Mouse (Mus musculus) ES-Bruce4 (cell line): ENCODE measurements around the gene Fscb. TPM values are rescaled to one million over a fixed set of nuclear protein-coding genes. Genes with fewer than 3 reads are reported as not detected.

Experiments
- H3K27ac ChIP-seq: 2 replicates; pipeline ENCODE4 v1.5.1; 2012; ENCODE audit warnings: low read length, inconsistent platforms; ENCODE audit not compliant: insufficient read depth
- H3K27me3 ChIP-seq: 2 replicates; pipeline ENCODE4 v1.6.1; 2012; ENCODE audit warnings: mild to moderate bottlenecking, low read length, inconsistent platforms; ENCODE audit not compliant: control insufficient read depth, poor library complexity, insufficient read depth, severe bottlenecking
- H3K36me3 ChIP-seq: 2 replicates; pipeline ENCODE4 v1.6.1; 2012; ENCODE audit warnings: inconsistent platforms, mild to moderate bottlenecking, low read length, moderate library complexity; ENCODE audit not compliant: control insufficient read depth, poor library complexity, insufficient read depth, severe bottlenecking
- H3K4me1 ChIP-seq: one replicate; pipeline ENCODE4 v1.8.1; 2011; ENCODE audit warnings: low read length; ENCODE audit not compliant: control insufficient read depth, insufficient read depth
- H3K4me3 ChIP-seq: 2 replicates; pipeline ENCODE4 v1.5.1; 2011; ENCODE audit warnings: low read depth, mild to moderate bottlenecking, low read length
- H3K9ac ChIP-seq: 2 replicates; pipeline ENCODE4 v1.6.1; 2012; ENCODE audit warnings: low read depth, mild to moderate bottlenecking, inconsistent platforms; ENCODE audit not compliant: poor library complexity, severe bottlenecking
- H3K9me3 ChIP-seq: replicated peaks from 2 replicates; pipeline ENCODE4 v1.6.1; 2012; ENCODE audit warnings: mild to moderate bottlenecking, low read length, inconsistent platforms; ENCODE audit not compliant: control insufficient read depth, poor library complexity, insufficient read depth, severe bottlenecking
- CTCF ChIP-seq: IDR thresholded peaks from one replicate; pipeline ENCODE4 v1.8.1; 2011; ENCODE audit warnings: low read depth, low read length
- EP300 ChIP-seq: IDR thresholded peaks from 2 replicates; pipeline ENCODE4 v1.6.1; 2011; ENCODE audit warnings: low read depth, low read length; ENCODE audit not compliant: insufficient read depth
- POLR2A ChIP-seq: IDR thresholded peaks from one replicate; pipeline ENCODE4 v1.8.1; 2011; ENCODE audit warnings: low read length; ENCODE audit not compliant: insufficient read depth
- polyA plus RNA-seq: library from polyadenylated mRNA; stranded (reverse); fragments of >200 nt; gene quantifications from 2 replicates; pipeline ENCODE4 v1.2.4, GENCODE M21; 2011; ENCODE audit warnings: low read depth; ENCODE audit not compliant: missing spikeins, insufficient read depth, insufficient read length

Fscb gene
- polyA plus RNA-seq = not detected in 2 replicates

DNA sequence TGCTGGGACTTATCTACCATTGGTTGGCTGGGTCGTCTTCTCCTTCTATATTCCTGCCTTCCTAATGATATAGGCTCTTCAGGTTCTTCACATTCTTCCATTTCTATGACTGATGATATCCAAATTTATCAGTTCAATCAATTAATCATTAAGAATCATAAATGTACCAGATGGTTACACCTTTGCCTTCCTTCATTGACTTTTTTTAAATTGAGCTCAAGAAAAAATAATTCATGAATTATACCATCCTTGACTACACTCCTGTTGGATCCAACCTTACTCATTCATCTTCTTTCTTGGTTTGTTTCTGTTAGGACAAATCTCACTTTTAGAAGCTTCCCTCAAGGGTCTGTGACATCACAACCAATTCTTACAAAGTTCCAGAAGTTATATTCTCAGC lies at the start of gene Fscb:
Gene Fscb (minus strand): TSS at position 101 of the 400 bp plus-strand sequence.
- TF ChIP-seq POLR2A (no peak), CTCF (no peak), EP300 (no peak)

DNA sequence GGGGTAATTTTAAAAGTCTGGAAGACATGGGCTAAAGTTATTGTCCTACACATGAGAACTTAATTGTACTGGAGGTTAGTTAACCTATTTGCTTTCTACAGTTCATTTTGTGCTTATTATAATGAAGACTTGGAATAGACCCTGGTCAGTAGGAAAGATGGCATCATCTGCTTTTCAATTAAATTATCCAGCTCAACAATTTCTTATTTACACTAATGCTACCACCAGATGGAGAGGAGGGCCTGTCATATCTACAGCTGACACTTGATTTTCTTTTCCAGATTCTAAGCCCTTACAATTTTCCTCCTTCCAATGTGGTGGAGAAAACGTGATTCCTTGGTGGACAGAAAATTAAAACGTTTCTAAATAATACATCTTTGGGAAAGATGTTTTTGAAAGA lies 42.3 kb upstream of the Fscb start:
- Histone ChIP-seq H3K27me3 (no peaks in the 10 kb centered on the region), H3K9me3 (no peaks in the 10 kb centered on the region), H3K4me3 (no peak overlapping the region), H3K36me3 (no peaks in the 10 kb centered on the region), H3K9ac (no peak overlapping the region), H3K27ac (no peak overlapping the region), H3K4me1 (no peaks in the 10 kb centered on the region)
- TF ChIP-seq CTCF = no peak
- no peak for TF ChIP-seq POLR2A
- TF ChIP-seq EP300 = no peak

More for the DNA sequence above, at the start of gene Fscb:
- H3K27me3 ChIP-seq = no peaks in the 10 kb centered on the region
- H3K9ac ChIP-seq = no peak within 1 kb of the TSS
- H3K4me3 ChIP-seq = no peak within 1 kb of the TSS
- no peaks in the 10 kb centered on the region for H3K9me3 ChIP-seq
- no peaks in the 10 kb centered on the region for H3K36me3 ChIP-seq
- H3K27ac ChIP-seq = no peak within 1 kb of the TSS
- no peaks in the 10 kb centered on the region for H3K4me1 ChIP-seq

DNA sequence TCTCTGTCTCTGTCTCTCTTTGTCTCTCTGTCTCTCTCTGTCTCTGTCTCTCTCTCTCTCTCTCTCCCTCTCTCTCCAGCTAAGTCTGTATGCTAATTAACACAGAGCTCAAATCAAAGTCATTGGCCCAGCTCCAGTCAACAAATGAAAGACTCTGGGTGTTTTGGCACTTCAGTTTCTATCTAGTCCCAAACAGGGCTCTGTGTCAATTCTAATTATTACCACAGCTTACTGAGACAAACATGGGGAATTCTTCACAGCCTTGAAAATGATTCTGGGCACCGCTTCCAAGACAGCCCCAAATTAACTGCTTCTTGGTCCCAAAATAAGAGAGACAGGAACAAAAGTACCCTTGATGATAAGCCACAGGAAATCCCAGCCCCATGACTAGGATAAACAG lies 38.9 kb upstream of the Fscb start:
- Histone ChIP-seq H3K9me3 (no peaks in the 10 kb centered on the region), H3K4me1 (no peaks in the 10 kb centered on the region), H3K27ac (no peak overlapping the region), H3K27me3 (no peaks in the 10 kb centered on the region), H3K9ac (no peak overlapping the region), H3K36me3 (no peaks in the 10 kb centered on the region), H3K4me3 (no peak overlapping the region)
- TF ChIP-seq EP300 (no peak), POLR2A (no peak), CTCF (no peak)

DNA sequence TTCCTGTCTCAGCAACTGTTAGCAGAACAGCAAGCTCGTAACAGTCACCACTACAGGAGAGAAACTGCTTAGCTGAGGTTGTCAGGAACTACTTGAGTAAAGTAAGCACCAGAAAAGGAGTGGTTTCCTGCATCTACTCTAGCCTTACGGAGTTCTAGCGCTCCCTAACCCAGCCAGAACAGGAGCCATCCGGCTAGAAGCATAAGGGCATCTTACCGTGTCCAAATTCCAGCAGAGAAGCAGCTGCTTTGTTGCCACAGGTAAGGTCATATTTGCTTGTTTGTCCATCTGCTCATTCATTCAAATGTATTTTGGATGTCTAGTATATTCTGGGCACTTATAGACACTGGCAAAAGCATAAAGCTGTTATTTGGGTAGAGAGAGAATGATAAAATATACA lies 23.2 kb upstream of the Fscb start:
- Histone ChIP-seq H3K9me3 (no peaks in the 10 kb centered on the region), H3K4me1 (no peaks in the 10 kb centered on the region), H3K36me3 (no peaks in the 10 kb centered on the region), H3K27ac (no peak overlapping the region), H3K9ac (no peak overlapping the region), H3K4me3 (no peak overlapping the region), H3K27me3 (no peaks in the 10 kb centered on the region)
- TF ChIP-seq CTCF (no peak), POLR2A (no peak), EP300 (no peak)

DNA sequence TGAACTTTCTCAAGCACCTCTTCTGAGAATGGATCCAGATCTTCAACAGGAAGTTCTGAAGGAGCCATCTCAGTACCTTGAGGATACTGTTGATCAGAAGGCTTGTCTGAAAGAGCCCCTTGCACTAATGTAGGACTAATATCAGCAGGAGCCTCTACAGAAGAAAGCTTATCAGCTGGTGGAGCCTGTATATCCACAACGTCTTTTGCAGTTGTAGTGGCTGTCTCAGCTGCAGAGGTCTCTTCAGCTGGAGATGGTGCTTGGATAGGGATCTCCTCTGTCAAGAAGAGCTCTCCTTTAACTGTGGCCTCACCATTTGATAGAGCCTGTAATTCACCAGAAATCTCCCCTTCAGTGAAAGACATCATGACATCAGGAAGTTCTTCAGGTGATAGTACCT lies 875 bp downstream of the Fscb start:
- Histone ChIP-seq H3K4me3 (no peak overlapping the region), H3K9me3 (no peaks in the 10 kb centered on the region), H3K27ac (no peak overlapping the region), H3K36me3 (no peaks in the 10 kb centered on the region), H3K4me1 (no peaks in the 10 kb centered on the region), H3K27me3 (no peaks in the 10 kb centered on the region), H3K9ac (no peak overlapping the region)
- no peak for TF ChIP-seq CTCF
- no peak for TF ChIP-seq POLR2A
- TF ChIP-seq EP300 = no peak

DNA sequence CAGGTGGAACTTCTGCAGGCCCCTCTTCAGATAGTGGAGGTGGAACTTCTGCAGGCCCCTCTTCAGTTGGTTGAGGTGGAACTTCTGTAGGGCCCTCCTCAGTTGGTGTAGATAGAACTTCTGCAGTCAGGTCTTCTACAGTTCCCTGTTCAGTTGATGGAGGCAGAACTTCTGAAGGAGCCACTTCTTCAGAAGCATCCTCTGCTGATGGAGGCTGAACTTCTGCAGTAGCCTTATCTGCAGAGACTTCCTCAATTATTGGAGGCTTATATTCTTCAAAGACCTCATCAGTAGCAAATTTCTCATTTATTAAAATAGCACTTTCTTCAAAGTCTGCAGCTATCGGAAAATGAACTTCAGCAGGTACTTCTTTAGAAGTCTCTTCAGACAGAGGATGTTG lies 1.4 kb downstream of the Fscb start:
- Histone ChIP-seq H3K27me3 (no peaks in the 10 kb centered on the region), H3K36me3 (no peaks in the 10 kb centered on the region), H3K9me3 (no peaks in the 10 kb centered on the region), H3K4me3 (no peak overlapping the region), H3K27ac (no peak overlapping the region), H3K4me1 (no peaks in the 10 kb centered on the region), H3K9ac (no peak overlapping the region)
- TF ChIP-seq POLR2A = no peak
